Mouse (Mus musculus): ENCODE measurements at regions not wholly inside any gene's neighbourhood (a gene's known extent, or its start where the extent isn't known, plus 50 kb on each side); places are given as distances from the start of the nearest gene placed in this dataset.
A peak's percentile ranks its signal among the peaks of the same experiment; 100 is the strongest.

DNA sequence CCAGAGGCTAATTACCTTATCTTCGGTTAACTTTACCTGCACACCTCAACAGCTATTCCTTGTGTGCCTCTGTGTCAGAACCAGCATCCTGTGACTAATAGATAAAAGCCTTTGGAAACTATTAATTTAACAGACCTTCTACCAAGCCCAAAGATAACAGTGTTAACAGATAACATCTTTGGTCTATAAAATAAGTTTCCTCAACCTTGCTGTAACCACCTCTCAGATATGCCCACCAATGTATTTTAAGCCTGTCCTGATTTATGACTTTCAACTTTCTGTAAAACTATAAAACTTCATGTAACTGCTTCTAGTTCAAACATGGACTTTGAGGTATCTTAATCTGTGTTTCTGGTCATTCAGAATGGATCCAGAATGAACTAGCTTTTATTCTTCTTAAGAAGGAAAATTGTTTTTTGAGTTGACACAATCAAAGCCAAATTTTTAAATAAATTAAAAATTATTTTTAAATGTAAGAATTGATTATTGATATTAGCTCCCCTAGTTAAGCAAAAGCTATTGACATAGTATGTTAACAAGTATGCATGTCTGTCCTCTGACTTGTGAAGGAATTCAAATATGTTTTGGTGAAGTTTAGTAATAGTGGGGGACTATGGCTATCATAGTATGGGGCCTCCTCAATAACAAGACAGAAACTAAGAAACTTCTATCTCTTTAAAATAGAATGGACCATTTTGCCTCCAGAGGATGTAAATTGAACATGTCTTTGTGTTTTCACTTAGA is 238.7 kb upstream of the Marcks start:
- DNase-seq (ENCODE audit: low spot score): no peak

DNA sequence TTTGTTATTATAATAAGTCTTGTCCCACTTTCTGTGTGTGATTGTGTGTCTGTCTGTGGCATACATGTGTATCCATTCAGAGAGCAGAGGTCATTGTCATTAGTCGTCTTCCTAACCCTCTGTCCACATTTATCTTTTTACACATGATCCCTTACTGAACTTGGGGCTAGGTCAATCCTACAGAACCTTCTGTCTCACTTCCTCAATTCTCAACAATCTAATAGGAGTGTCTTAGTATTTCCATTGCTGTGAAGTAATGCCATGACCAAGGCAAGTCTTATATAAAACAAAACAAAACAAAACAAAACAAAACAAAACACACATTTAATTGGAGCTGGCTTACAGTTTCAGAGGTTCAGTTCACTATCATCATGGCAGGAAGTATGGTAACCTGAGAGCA is 237.5 kb upstream of the Marcks start:
- no peak for DNase-seq (ENCODE audit: low spot score)

DNA sequence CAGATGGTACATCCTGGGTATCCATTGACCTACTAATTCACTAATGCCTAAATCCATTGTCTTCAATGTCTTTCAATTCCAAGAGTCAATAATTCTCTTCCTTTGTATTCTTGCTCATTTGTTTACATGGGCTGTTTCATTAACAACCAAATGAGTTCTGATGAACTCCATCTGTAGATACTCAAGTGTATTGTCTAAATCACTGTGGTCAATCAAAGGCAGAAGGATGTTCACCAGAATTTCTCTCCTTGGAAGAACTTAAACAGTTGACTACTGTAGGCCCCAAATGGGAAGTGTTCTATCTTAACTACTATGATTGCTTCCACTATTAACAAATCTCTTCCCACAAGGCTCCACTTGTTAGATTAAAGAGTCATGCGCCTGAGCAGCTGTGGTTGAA is 236.9 kb upstream of the Marcks start:
- DNase-seq (ENCODE audit: low spot score): no peak

DNA sequence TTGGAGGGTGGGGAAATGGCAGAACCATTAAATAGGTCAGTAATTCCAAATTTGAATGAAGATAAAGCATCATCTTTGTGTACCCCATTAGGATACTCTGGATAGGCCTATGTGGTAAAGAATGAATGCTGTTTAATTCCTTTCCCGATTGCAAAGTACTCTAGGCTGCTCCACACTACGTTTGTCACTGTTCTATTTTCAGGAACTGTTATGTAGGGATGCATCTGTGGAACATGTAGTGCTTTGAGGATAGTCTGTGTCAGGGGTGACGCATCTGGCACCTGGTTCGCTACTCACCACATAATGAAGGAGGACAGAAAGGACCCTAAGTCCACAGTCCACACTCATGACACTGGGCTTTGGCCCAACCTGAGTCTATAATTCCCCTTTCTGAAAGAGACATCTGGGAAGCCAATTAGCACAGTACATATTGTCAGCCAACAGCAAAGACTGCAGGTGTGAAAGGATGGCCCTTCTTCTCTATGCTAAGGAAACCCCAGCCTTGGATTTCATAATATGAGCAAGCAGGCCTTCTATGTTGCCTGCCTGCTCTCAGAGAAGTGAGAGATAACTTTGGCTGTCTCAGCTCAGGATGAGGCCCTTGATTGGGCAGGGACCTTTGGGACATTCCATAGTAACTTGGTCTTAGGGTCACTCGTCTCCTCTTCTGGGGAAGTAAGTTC is 230.4 kb upstream of the Marcks start:
- DNase-seq (ENCODE audit: low spot score): no peak

DNA sequence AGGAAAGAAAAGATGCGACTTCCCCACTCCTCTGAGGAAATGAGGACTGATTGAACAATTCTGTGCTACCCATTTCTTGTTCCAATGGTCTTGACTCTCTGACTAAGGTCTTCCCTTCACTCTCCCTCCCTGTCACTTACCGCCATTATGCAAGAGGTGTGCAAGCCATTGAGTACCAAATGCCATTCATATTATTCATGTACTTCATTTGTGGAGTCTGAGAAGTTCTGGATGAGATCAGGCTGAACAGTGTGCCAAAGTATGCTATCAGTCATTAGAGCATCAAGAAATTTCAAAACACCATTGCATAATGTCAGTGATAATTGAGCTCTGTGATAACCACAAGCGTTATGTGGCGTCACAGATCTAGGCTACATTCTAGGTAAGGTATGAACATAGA is 229.1 kb upstream of the Marcks start:
- no peak for DNase-seq (ENCODE audit: low spot score)

DNA sequence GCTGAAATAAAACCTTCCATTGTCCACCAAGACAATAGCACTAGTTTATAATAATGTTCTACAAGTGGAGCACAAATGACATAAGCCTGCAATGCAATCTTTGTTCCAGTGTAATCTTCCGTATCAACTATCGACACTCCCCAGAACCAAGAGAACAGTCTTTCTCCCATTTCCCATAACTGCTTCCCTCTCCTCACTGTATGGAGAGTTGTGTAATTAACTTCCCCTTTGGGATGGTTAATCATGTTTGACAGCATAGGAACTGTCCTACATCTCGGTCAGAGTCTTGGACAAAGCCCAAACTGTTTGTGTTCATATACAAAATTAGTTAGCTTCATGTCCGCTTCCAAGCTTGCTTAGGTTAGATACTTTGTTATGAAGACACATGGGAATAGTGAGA is 225.8 kb upstream of the Marcks start:
- no peak for DNase-seq (ENCODE audit: low spot score)

DNA sequence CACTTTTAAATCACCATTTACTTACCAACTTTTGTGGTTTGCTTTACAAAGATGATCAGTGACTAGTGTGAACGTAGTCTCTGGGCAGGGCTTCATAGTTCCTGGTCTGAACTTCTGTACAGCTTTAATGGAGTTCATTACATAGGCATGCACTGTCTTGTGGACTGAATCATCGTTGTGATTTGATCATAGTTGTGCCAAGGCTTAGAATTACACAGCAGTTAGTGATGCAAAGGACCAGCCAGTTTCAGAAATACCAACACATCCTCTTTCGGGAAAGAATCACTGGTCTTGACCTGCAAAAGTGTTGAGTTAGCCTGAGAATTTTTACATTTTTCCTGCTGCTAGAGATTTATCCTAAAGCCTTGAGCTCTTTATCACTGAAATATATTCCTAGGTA is 222.3 kb upstream of the Marcks start:
- no peak for DNase-seq (ENCODE audit: low spot score)

DNA sequence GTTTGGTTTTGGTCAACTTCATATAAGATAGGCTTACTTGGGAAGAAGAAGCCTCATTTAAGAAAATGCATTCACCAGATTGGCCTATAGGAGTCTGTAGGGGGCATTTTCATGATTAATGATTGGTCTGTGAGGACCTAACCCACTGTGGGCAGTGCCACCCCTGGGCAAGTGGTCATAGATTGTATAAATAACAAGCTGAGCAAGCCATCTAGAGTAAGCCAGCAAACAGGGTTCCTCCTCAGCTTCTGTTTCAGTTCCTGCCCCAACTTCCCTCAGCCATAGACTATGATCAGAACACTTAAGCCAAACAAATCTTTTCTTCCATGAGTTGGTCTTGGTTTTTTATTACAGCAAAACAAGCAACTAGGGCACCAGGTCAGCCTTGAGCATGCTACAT is 220.2 kb upstream of the Marcks start:
- no peak for DNase-seq (ENCODE audit: low spot score)

DNA sequence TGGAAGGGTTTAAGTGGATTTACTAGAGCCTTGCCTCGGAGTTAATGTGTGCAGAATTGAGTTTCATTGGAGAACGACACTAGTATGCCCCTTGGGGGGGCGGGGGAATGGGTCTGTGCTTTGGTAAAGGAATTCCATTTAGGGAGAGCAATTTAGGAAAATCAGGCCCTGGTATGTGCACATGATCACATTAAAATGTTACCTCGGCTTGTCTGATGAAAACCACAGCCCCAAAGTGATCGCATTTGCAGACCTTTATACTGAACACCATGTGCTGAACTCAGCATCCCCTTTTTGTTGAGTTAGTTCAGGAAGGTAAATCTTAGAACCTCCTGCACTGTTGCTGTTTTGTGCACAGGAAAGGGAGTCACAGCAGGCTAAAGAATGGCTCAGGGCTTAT is 219.6 kb upstream of the Marcks start:
- DNase-seq (ENCODE audit: low spot score): no peak

DNA sequence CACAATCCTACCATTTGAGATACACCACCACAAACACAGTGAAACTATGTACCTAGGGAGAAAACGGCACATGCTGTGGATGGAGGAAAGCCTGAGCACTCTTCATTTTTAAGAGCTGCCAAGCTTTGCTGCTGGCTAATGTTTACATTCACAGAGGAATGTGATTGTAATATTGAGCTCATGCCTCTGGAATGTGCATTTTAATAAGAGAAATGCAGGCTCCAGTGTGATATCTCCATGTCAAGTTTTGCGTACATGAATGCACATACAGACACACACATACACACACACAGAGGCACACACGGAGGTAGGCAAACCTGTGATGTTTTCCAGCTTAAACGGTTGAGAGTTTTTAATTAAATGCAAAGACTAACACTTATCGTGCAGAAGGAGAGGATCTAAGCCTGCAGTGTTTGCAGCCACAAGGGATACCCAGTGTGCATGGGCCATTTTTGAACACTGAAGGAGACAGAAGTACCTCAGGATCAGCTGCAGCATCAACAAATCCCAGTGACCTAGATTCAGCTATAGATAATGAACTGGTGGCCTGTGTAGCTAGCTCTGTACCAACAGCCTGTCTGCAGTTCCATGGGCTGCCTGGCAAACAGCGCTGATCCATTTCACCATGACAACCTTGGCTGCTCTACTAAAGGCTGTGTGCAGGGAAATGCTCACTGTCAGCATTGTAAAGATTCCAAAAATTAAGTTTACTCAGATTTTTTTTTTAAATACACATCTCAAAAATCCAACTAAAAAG is 218.8 kb upstream of the Marcks start:
- no peak for DNase-seq (ENCODE audit: low spot score)

DNA sequence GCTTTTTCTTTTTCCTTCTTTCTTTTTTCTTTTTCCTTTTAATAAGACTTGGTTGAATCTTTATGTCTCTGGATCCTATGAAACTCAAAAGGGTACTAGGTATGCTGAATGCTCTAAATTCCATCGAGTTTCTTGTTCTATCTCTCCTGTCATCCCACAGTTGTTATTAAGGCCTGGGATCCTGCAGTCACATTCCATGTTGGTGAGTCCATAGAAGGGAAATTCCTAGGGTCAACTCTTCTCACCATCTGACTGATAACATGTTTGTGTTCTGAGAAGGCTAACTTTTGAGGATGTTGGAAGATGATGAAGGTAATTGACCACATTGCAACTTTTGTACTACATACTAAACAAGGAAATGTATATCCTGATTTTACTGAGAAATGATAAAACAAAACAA is 210.5 kb upstream of the Marcks start:
- no peak for DNase-seq (ENCODE audit: low spot score)

DNA sequence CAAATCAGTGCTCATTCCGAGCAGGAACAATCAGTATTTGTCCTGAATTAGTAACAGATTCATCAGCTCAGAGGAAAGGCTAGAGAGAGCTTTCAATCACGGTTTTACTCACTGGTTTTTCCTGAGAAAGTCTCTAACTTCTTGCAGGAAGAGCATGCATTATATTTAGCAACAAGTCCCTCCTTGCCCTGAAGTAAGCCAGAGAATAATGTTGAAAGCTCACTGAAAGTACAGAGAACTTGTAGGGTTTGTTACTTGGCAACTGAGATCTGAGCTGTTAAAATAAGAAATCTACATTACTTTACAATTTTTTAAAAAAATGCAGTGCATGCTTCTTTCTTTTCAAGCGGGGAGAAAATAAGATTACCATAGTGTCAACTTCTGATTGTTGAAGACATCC is 209.7 kb upstream of the Marcks start:
- no peak for DNase-seq (ENCODE audit: low spot score)

DNA sequence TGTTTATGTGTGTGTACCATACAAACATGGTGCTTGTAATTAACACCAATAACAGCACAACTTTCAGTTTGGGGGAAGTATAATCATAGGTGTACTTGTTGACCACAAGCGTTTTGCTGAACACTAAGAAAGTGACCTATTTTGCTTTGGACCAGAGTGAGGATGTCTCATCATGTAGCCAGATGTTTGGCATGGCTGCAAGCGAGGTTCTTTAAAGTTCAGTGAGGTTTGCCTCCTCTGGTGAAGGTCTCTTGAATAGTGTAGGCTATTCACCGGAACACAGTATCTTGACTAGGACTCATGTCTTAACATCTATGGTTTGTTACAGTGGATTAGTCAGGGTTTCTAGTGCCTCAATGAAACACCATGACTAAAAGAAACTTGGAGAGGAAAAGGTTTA is 208.9 kb upstream of the Marcks start:
- no peak for DNase-seq (ENCODE audit: low spot score)

DNA sequence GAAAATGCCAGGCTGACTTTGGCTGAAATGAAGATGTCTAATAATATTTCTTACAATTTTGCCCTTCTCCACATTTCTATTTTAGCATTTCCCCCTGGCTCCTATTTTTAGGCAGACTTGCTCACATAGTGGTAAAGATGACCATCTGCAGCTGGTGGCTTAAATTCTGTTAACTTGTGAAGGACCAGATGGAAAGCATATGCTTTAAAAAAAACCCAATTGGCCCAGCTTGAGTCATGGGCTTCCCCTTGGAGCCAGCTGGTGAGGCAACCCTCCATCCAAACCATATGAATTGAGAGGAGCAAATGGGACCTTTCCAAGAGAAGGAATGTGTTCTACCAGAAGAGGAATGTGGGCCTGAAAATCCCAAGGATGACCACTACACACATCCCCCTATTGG is 204.0 kb upstream of the Marcks start:
- DNase-seq (ENCODE audit: low spot score): no peak

DNA sequence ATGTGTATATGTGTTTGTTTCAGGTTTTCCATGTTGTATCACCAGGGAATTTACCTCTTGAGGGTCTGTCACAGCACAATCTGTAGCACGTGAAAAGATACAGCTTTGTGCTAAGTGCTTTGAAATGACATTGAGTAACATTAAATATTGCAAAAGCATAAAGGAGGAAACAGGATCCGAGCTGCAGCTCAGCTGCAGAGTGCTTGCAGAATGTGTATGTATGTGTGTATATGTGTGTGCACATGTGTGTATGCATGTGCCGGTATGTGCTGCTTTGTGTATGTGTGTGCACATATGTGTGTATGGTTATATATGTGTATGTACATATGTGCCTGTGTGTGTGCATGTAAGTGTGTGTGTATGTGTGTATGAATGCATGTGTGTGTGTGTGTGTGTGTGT is 200.9 kb upstream of the Marcks start:
- DNase-seq (ENCODE audit: low spot score): no peak

DNA sequence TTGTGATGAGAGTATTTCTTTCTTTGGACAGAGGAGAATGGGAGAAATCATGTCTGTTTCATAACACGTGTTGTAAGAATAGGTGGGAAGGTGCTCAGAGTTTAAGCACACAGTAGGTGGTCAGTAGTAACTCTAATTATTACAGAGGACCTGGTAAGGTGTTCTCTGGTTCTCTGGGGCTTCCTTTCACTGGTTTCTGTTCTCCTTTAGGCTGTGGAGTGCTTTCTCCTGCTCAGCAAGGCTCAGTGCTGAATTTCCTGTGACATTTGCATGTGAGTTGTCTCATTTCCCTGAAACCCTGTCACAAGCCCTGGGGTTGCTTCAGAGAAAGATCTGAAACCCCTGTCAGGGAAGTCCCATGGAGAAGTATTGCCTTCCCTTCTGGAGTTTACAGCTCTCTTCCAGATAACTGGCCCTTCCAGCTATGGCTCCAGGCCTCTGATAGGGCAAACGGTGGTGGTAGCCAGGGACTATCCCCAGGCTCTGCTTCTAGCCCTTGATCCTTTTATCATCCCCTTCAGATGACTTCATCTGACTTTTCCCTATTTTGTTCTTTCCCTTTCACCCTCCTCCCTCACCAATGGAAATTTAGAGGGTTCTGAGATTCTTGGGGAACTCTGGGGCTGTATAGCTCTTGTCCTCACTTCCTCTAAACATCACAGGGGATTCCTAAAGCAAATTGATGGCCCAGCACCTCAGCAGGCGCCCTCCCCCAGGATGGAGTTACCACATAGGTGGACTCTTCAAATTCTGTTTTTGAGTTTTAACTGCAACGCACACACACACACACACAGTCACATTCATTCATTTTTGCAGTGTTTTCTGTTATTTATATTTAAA is 199.6 kb upstream of the Marcks start:
- DNase-seq (ENCODE audit: low spot score): no peak

DNA sequence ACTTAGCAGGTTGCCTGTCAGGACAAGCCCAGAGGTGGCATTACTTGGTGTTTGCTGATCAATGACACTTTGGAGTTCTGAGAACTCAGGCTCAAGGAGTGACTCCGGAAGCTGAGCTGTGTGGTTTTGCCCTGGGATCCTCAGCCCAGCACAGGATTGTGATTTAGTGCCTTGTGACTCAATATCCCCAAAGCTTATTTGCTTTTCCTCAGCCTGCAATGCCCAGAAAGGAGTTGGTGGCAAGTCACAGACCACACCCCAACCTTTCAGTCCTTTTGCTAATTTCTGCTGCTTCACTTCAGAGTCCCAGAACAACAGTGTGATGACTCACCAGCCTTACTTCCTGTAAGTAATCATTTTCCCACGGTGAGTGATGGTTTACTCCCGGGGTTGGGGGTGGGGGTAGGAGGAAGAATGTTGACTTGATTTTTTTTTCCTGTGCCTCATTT is 198.5 kb upstream of the Marcks start:
- DNase-seq (ENCODE audit: low spot score): peak; percentile 71

DNA sequence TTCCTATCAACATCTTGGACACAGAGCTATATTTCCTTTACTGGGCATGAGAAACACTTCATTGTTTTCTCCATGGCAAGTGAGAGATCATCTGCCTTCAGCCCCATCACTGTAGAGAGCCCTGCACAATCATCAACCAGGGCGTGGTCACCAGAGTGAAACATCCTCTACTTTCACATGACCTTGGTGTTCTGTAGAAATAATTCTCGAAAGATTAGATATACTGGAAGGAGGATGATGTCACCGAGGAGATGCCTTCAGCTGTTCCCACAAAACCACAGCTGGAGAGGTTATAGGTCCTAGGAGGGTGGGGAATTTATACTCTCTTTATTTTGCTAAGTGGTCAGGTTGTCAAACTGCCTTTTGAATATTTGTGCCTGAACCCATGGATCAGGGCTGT is 196.4 kb upstream of the Marcks start:
- DNase-seq (ENCODE audit: low spot score): no peak

DNA sequence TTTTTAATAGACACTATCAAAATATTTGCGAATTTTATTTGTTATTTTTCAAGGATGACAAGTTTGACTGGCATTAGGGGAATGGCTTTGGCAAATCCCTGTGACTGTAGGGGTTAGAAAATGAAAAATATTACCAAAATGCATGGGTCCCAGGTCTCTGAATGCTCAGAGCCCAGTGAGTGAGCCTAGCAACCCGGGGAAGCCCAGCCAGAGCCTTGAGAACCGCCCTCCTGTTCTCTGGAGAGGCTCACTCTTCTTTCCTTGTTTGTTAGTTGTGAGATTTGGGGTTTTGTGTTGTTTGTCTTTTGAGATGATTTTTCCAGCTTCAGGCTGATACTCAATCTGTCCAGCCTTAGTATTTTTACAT is 187.4 kb upstream of the Marcks start:
- no peak for DNase-seq (ENCODE audit: low spot score)

DNA sequence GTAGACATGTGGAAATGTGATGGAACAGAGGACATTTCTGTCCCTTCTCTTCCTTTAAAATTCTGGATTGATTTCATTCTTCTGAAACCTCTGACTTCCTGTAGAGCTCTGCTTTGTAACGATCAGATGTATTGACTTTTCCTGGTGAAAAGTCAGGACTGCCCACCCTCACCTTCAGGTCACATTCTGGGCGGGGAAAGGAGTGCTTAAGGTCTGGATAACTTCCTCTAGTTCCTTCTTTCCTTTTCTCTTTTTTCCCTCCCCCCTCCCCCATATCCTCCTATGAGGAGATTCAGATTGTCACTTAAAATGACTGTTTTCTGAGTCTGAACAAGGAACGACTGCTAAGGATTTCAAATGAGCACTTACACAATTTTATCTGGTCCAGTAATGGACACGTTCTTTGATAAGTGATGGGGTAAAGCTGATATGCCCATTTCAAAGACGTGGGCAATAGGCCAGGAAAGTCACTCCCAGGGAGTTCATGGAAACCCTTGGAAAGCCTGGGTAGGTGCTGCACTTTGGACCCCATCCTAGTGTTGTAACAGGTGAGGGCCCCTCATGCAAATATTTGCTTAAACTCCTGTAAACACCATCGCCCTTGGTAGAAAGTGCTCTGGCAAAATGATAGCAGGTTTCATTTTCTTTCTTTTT is 186.9 kb upstream of the Marcks start:
- no peak for DNase-seq (ENCODE audit: low spot score)

DNA sequence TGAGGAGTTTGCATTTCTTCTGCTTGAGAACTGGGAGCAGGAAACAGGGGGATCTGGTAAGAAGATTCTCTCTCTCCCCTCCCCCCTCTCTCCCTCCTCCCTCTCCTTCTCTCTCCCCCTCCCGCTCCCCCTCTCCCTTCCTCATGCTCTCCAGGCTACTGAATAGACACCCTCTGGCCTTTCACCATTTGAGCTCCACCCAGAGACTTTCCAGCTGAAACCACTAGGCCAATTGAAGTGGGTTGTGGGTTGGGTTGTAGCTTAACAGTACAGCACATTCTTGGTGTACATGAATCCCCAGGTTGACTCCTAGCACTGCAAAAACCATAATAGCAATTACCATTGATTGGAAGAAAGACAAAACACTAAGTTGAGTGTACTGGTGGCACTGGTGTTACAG is 185.0 kb upstream of the Marcks start:
- DNase-seq (ENCODE audit: low spot score): no peak

DNA sequence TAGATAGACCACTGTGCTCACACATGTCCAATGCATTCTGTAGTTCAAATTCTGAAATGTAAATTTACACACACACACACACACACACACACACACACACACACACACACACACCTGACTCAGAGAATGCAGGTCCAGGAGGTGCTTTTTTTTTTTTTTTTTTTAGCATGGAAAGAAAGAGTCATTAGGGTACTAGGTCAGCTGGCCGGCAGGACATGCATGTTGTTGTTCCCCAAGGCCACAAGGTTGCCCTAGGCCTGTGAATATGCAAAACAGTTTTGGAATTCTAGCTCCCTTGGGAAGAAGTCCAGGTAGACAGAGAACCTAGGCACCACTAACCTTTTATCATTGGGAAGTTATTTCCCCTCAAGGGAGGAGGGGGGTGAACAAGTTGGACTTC is 184.1 kb upstream of the Marcks start:
- no peak for DNase-seq (ENCODE audit: low spot score)

Measured in urinary bladder, postnatal 14 days (tissue).